Mouse (Mus musculus) fat pad, adult 2 months (tissue): ENCODE measurements around the gene Luzp1.

Experiments
- DNase-seq: peaks from one replicate; pipeline ENCODE4 v3.0.0-alpha.2; 2011; ENCODE audit warnings: low read depth, low spot score; ENCODE audit errors: extremely low read depth

The Luzp1 gene

GRCm38 (mm10) chr4:136469371-136469903, at the start of gene Luzp1:
TSS of gene Luzp1 (plus strand) at chr4:136469761.
- DNase-seq: peak; percentile 49

- DNase-seq: no peak
Measured at GRCm38 (mm10) chr4:136423224-136423623, 46.3 kb upstream of the Luzp1 start, which contains the start of gene Htr1d. TSS of gene Htr1d (plus strand) at chr4:136423524.

- no peak for DNase-seq
Measured at GRCm38 (mm10) chr4:136424120-136424999, 45.2 kb upstream of the Luzp1 start.

GRCm38 (mm10) chr4:136425000-136425288, 44.6 kb upstream of the Luzp1 start:
- DNase-seq: no peak

GRCm38 (mm10) chr4:136430609-136431375, 38.8 kb upstream of the Luzp1 start:
- DNase-seq: no peak

- DNase-seq: no peak
Measured at GRCm38 (mm10) chr4:136431376-136431693, 38.2 kb upstream of the Luzp1 start.

- DNase-seq: no peak
Measured at GRCm38 (mm10) chr4:136434029-136434428, 35.5 kb upstream of the Luzp1 start.

GRCm38 (mm10) chr4:136439106-136439505, 30.5 kb upstream of the Luzp1 start:
- DNase-seq: peak; percentile 76

- no peak for DNase-seq
Measured at GRCm38 (mm10) chr4:136441354-136442043, 28.1 kb upstream of the Luzp1 start.

GRCm38 (mm10) chr4:136444561-136444960, 25.0 kb upstream of the Luzp1 start:
- no peak for DNase-seq

GRCm38 (mm10) chr4:136449795-136450194, 19.8 kb upstream of the Luzp1 start:
- DNase-seq: no peak

GRCm38 (mm10) chr4:136450271-136450670, 19.3 kb upstream of the Luzp1 start:
- no peak for DNase-seq

- DNase-seq: no peak
Measured at GRCm38 (mm10) chr4:136451564-136451963, 18.0 kb upstream of the Luzp1 start.

GRCm38 (mm10) chr4:136452286-136452685, 17.3 kb upstream of the Luzp1 start:
- no peak for DNase-seq

- DNase-seq: no peak
Measured at GRCm38 (mm10) chr4:136452792-136453191, 16.8 kb upstream of the Luzp1 start.

GRCm38 (mm10) chr4:136454850-136455260, 14.7 kb upstream of the Luzp1 start:
- DNase-seq: no peak

- no peak for DNase-seq
Measured at GRCm38 (mm10) chr4:136456516-136457218, 12.9 kb upstream of the Luzp1 start.

GRCm38 (mm10) chr4:136458276-136458675, 11.3 kb upstream of the Luzp1 start:
- DNase-seq: no peak

GRCm38 (mm10) chr4:136459210-136459609, 10.4 kb upstream of the Luzp1 start:
- no peak for DNase-seq

GRCm38 (mm10) chr4:136461206-136461605, 8.4 kb upstream of the Luzp1 start:
- no peak for DNase-seq

GRCm38 (mm10) chr4:136461761-136462085, 7.8 kb upstream of the Luzp1 start:
- DNase-seq: no peak
